10 mouse cellular contexts compared by ENCODE assay signal in the genomic region with DNA sequence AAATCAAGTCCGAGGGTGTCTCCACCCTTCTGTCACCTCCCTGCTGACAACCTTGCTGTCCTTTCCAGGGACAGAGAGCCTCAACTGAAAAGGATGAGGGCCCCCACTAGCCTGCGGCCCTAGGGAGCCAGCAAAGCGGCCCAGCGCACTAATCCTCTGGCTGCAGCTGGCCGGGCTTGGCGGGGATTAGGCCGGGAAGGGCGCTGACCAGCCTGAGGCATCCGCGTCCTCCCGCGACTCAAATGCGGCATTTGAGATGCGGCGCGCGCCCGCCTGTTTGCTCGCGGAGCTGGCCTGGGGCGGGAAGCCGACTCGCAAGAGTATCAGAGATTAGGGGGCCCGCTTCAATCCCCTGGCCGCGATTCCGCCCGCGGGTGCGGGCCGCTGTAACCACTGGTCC. TPM values are rescaled to one million over a fixed set of nuclear protein-coding genes. Genes with fewer than 3 reads are reported as not detected.
DNase-seq lines count a peak whose midpoint lies in the region; ATAC-seq and TF ChIP-seq lines count a peak whose summit lies in the region.
"Had no signal": no experiment of that assay in that cellular context is flagged by ENCODE, and none has a peak within 500 bp of the region (broad histone marks: within the 10 kb centered on the region; RNA-seq: fewer than 3 reads in every experiment).

No protein-coding gene starts in this region.

- ATAC-seq in limb, embryonic 12.5 days (ENCODE audit: insufficient number of reproducible peaks, insufficient read depth, low FRiP score, low TSS enrichment, low read depth) = no peak
- no peak for ATAC-seq in stomach, postnatal 0 days (ENCODE audit: low FRiP score, low TSS enrichment)

- H3K27ac ChIP-seq in limb, embryonic 12.5 days = no peak overlapping the region
- H3K27ac ChIP-seq in stomach, postnatal 0 days (replicated peaks) = no peak overlapping the region

- no peak for TF ChIP-seq EP300 in stomach, postnatal 0 days (optimal IDR thresholded peaks at IDR 0.05)

- WGBS in limb, embryonic 12.5 days = under 1% methylated on average over 31 of the region's 31 CpGs
- WGBS in stomach, postnatal 0 days = 5% methylated on average over 31 of the region's 31 CpGs

- peak overlapping the region; percentile 43 for H3K4me2 ChIP-seq in limb, embryonic 12.5 days
- 0 out of 2 replicates have a peak overlapping the region, but pooled peaks have one; percentile 20 for H3K4me2 ChIP-seq in stomach, postnatal 0 days (replicated peaks; ENCODE audit: low read depth)

- peaks cover 66% of the 10 kb centered on the region for H3K27me3 ChIP-seq in limb, embryonic 12.5 days
- H3K27me3 ChIP-seq in stomach, postnatal 0 days (ENCODE audit: control insufficient read depth, insufficient read depth, low read length) = no peaks in the 10 kb centered on the region

- no peaks in the 10 kb centered on the region for H3K9me3 ChIP-seq in limb, embryonic 12.5 days
- no peaks in the 10 kb centered on the region for H3K9me3 ChIP-seq in stomach, postnatal 0 days (ENCODE audit: control insufficient read depth, low read length)

- peak overlapping the region; percentile 20; the same call in 1 of the 2 replicates for H3K4me3 ChIP-seq in limb, embryonic 12.5 days (replicated peaks)
- H3K4me3 ChIP-seq in stomach, postnatal 0 days (ENCODE audit: low read depth, low read length) = peak overlapping the region; percentile 12; the same call in 1 of the 2 replicates

- TF ChIP-seq CTCF in stomach, postnatal 0 days (IDR thresholded peaks at IDR 0.05; ENCODE audit: low read depth) = no peak

- H3K36me3 ChIP-seq in limb, embryonic 12.5 days = no peaks in the 10 kb centered on the region
- no peaks in the 10 kb centered on the region for H3K36me3 ChIP-seq in stomach, postnatal 0 days (ENCODE audit: control insufficient read depth, insufficient read depth, low read length)

- peak; percentile 24 for DNase-seq in gastrocnemius, postnatal 10 days
- no peak for DNase-seq in gastrocnemius, postnatal 25 days
- peak; percentile 29 for DNase-seq in right cerebral cortex, postnatal 4 days
- DNase-seq in right cerebral cortex, postnatal 10 days (ENCODE audit: low spot score in 2 of 2) = no peak
- DNase-seq in stomach, postnatal 0 days (ENCODE audit: low spot score) = no peak
- no peak for DNase-seq in layer of hippocampus, adult 9-11 months
- no peak for DNase-seq in adrenal gland, postnatal 4 days (ENCODE audit: low spot score in 2 of 2)

- H3K4me1 ChIP-seq in limb, embryonic 12.5 days (replicated peaks) = peaks cover 6% of the 10 kb centered on the region
- H3K4me1 ChIP-seq in stomach, postnatal 0 days (replicated peaks; ENCODE audit: control insufficient read depth, insufficient read depth) = no peaks in the 10 kb centered on the region

- peak overlapping the region; percentile 42 for H3K9ac ChIP-seq in limb, embryonic 12.5 days (replicated peaks)
- no peak overlapping the region for H3K9ac ChIP-seq in stomach, postnatal 0 days (ENCODE audit: low read length)

RNA-seq across cellular contexts. Expression of gene Noto, which starts 14.7 kb away (rescaled TPM):
- total RNA-seq in gastrocnemius, postnatal 10 days (2021) = not detected
- total RNA-seq in gastrocnemius, postnatal 25 days (2021) = not detected
- polyA plus RNA-seq in limb, embryonic 12.5 days (2016; fragmentation: Nextera tagmentation; extraction: Ambion mirVana) = not detected in 2 replicates
- polyA plus RNA-seq in stomach, postnatal 0 days (2015; fragmentation: Nextera tagmentation; extraction: Ambion mirVana) = not detected in 2 replicates
- not detected for total RNA-seq in adrenal gland, postnatal 4 days (2021)
- total RNA-seq: CH12.LX; left cerebral cortex, postnatal 36 days had no signal

RNA-seq across cellular contexts. Expression of gene Smyd5, which starts 22.8 kb away (rescaled TPM):
- 10 to 100 TPM; 12.2 to 13.7 TPM for total RNA-seq in gastrocnemius, postnatal 10 days (2021)
- total RNA-seq in gastrocnemius, postnatal 25 days (2021) = 1 to 10 TPM; 5.8 to 6.1 TPM
- polyA plus RNA-seq in limb, embryonic 12.5 days (2016; fragmentation: Nextera tagmentation; extraction: Ambion mirVana) = 65.2 and 66.2 TPM in 2 replicates
- 14.1 and 14.7 TPM in 2 replicates for polyA plus RNA-seq in stomach, postnatal 0 days (2015; fragmentation: Nextera tagmentation; extraction: Ambion mirVana)
- 10 to 100 TPM; 39.3 to 43.5 TPM for total RNA-seq in adrenal gland, postnatal 4 days (2021)

RNA-seq across cellular contexts. Expression of gene Rab11fip5, which starts 34.6 kb away (rescaled TPM):
- 10 to 100 TPM; 36.9 to 42.1 TPM for total RNA-seq in gastrocnemius, postnatal 10 days (2021)
- total RNA-seq in gastrocnemius, postnatal 25 days (2021) = 10 to 100 TPM; 22.7 to 26.5 TPM
- polyA plus RNA-seq in limb, embryonic 12.5 days (2016; fragmentation: Nextera tagmentation; extraction: Ambion mirVana) = 9.8 and 11.4 TPM in 2 replicates
- 7.6 and 8.3 TPM in 2 replicates for polyA plus RNA-seq in stomach, postnatal 0 days (2015; fragmentation: Nextera tagmentation; extraction: Ambion mirVana)
- total RNA-seq in adrenal gland, postnatal 4 days (2021) = 10 to 100 TPM; 39.4 to 41.1 TPM

RNA-seq across cellular contexts. Expression of gene Cct7, which starts 42.3 kb away (rescaled TPM):
- 100 to 1,000 TPM; 164 to 167 TPM for total RNA-seq in gastrocnemius, postnatal 10 days (2021)
- total RNA-seq in gastrocnemius, postnatal 25 days (2021) = 100 to 1,000 TPM; 108 to 109 TPM
- polyA plus RNA-seq in limb, embryonic 12.5 days (2016; fragmentation: Nextera tagmentation; extraction: Ambion mirVana) = 557 and 572 TPM in 2 replicates
- polyA plus RNA-seq in stomach, postnatal 0 days (2015; fragmentation: Nextera tagmentation; extraction: Ambion mirVana) = 214 and 219 TPM in 2 replicates
- total RNA-seq in adrenal gland, postnatal 4 days (2021) = 100 to 1,000 TPM; 238 to 245 TPM

RNA-seq across cellular contexts. Expression of gene Pradc1, which starts 42.8 kb away (rescaled TPM):
- 10 to 100 TPM; 15.2 to 17.8 TPM for total RNA-seq in gastrocnemius, postnatal 10 days (2021)
- total RNA-seq in gastrocnemius, postnatal 25 days (2021) = 10 to 100 TPM; 12.4 to 14.6 TPM
- polyA plus RNA-seq in limb, embryonic 12.5 days (2016; fragmentation: Nextera tagmentation; extraction: Ambion mirVana) = 25.7 and 31.4 TPM in 2 replicates
- 35.3 and 35.5 TPM in 2 replicates for polyA plus RNA-seq in stomach, postnatal 0 days (2015; fragmentation: Nextera tagmentation; extraction: Ambion mirVana)
- 10 to 100 TPM; 14.8 to 17.4 TPM for total RNA-seq in adrenal gland, postnatal 4 days (2021)

Comparison
In these comparisons a context has a peak if more than half of its experiments do, and no peak if none do; other contexts are left out.
1. DNase-seq: peak in gastrocnemius, postnatal 10 days (single experiment) and right cerebral cortex, postnatal 4 days (single experiment); none in gastrocnemius, postnatal 25 days (single experiment), right cerebral cortex, postnatal 10 days (0 of 2), stomach, postnatal 0 days (single experiment), layer of hippocampus, adult 9-11 months (single experiment) and adrenal gland, postnatal 4 days (0 of 2).